Mouse (Mus musculus): ENCODE data around the gene Col6a2. TPM values are rescaled to one million over a fixed set of nuclear protein-coding genes. Genes with fewer than 3 reads are reported as not detected.

Col6a2 gene
- polyA plus RNA-seq, 1 experiment = 47.2 TPM

GRCm38 (mm10) chr10:76569996-76570685 lies 53.3 kb downstream of the Col6a2 start:
- no peaks in the 10 kb centered on the region for H3K4me1 ChIP-seq (replicated peaks; ENCODE audit: control insufficient read depth, insufficient read depth, low read length)
- no peaks in the 10 kb centered on the region for H3K27me3 ChIP-seq (ENCODE audit: control insufficient read depth, insufficient read depth, low read length)
- H3K27ac ChIP-seq (ENCODE audit: control insufficient read depth, insufficient read depth, low read length) = no peak overlapping the region
- H3K4me3 ChIP-seq (ENCODE audit: control insufficient read depth, insufficient read depth, low read length) = no peak overlapping the region
- no peaks in the 10 kb centered on the region for H3K36me3 ChIP-seq (ENCODE audit: control insufficient read depth, insufficient read depth, low read length)
- no peak for DNase-seq
- TF ChIP-seq CTCF (IDR thresholded peaks at IDR 0.05; ENCODE audit: borderline replicate concordance, control insufficient read depth, extremely low read depth, insufficient read depth, low read length, poor library complexity) = no peak
- no peak for TF ChIP-seq POLR2A (IDR thresholded peaks at IDR 0.05; ENCODE audit: control insufficient read depth, extremely low read depth, insufficient read depth, low read length, poor library complexity)
- WGBS = 94% methylated on average over 22 of the region's 22 CpGs

DNA sequence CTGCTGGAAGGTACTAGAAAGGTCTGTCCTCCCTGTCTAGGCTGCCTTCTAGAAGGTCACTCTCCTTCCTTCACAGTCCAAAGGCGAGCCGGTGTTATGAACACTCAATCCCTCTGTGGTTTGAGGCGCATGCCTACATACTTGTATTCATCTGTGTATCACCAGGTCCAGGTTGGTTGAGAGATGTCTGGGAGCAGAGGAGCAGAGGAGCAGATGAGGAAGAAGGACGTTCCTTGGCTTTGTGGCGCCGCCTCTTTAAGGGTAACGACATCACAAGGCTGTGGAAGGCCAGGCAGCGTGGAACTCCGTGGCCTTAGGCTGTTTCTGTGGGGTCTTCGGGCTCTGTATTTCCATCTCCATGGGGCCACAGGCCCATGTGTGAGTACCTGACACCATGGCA lies 61.5 kb downstream of the Col6a2 start, which contains the start of gene Spatc1l:
Spatc1l (plus strand) TSS at position 301 of the 400 bp plus-strand sequence.
- no peak for DNase-seq
- Histone ChIP-seq H3K4me3 (ENCODE audit: control insufficient read depth, insufficient read depth, low read length) (no peak within 1 kb of the TSS), H3K27me3 (ENCODE audit: control insufficient read depth, insufficient read depth, low read length) (no peaks in the 10 kb centered on the region), H3K36me3 (ENCODE audit: control insufficient read depth, insufficient read depth, low read length) (no peaks in the 10 kb centered on the region), H3K4me1 (replicated peaks; ENCODE audit: control insufficient read depth, insufficient read depth, low read length) (no peaks in the 10 kb centered on the region), H3K27ac (ENCODE audit: control insufficient read depth, insufficient read depth, low read length) (no peak within 1 kb of the TSS)
- 85% methylated on average over 10 of the region's 10 CpGs for WGBS
- TF ChIP-seq CTCF (IDR thresholded peaks at IDR 0.05; ENCODE audit: borderline replicate concordance, control insufficient read depth, extremely low read depth, insufficient read depth, low read length, poor library complexity) (no peak), POLR2A (IDR thresholded peaks at IDR 0.05; ENCODE audit: control insufficient read depth, extremely low read depth, insufficient read depth, low read length, poor library complexity) (no peak)

DNA sequence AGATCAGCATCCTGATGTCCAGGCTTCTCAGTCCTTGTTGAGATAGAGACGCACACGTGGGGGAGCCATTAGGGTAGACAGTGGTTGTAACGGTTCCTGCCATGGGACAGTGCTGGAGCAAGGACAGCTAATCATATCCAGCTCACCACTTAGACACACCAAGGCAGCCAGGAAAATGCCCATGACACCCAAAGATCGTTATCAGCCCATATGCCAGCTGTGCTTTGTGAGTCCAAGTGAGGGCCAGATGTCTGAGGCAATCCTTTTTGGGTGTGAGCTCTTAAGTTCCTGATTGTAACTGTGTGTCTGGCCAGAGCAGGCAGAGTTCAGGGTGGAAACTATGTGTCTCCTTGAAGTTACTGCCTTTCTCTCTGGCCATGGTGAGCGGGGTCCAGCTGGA lies 69.4 kb downstream of the Col6a2 start:
- no peaks in the 10 kb centered on the region for H3K27me3 ChIP-seq (ENCODE audit: control insufficient read depth, insufficient read depth, low read length)
- TF ChIP-seq CTCF (IDR thresholded peaks at IDR 0.05; ENCODE audit: borderline replicate concordance, control insufficient read depth, extremely low read depth, insufficient read depth, low read length, poor library complexity) (no peak), POLR2A (IDR thresholded peaks at IDR 0.05; ENCODE audit: control insufficient read depth, extremely low read depth, insufficient read depth, low read length, poor library complexity) (no peak)
- H3K36me3 ChIP-seq (ENCODE audit: control insufficient read depth, insufficient read depth, low read length) = 0 out of 2 replicates have a peak, but pooled peaks cover 7% of the 10 kb centered on the region
- no peak for DNase-seq
- no peak overlapping the region for H3K27ac ChIP-seq (ENCODE audit: control insufficient read depth, insufficient read depth, low read length)
- H3K4me1 ChIP-seq (replicated peaks; ENCODE audit: control insufficient read depth, insufficient read depth, low read length) = no peaks in the 10 kb centered on the region
- 93% methylated on average over 5 of the region's 5 CpGs for WGBS
- H3K4me3 ChIP-seq (ENCODE audit: control insufficient read depth, insufficient read depth, low read length) = no peak overlapping the region

DNA sequence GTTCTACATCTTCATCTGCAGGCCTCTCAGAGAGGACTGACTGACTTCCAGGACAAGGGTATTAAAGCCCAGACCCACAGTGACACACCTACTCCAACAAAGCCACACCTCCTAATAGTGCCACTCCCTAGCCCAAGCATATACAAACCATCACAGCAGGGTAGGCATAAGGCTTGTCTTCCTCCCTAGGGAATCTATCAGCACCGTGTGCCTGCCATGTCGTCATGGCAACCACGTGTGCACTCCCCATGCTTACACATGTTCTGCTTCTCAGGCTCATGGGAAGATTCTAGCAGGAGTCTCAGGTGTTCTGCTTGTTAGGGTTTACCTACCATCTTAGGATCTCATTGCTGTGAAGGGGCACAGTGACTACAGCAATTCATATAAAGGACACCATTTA lies 71.9 kb downstream of the Col6a2 start:
- DNase-seq = no peak
- Histone ChIP-seq H3K27me3 (ENCODE audit: control insufficient read depth, insufficient read depth, low read length) (no peaks in the 10 kb centered on the region), H3K4me3 (ENCODE audit: control insufficient read depth, insufficient read depth, low read length) (no peak overlapping the region), H3K36me3 (ENCODE audit: control insufficient read depth, insufficient read depth, low read length) (0 out of 2 replicates have a peak, but pooled peaks cover 7% of the 10 kb centered on the region), H3K27ac (ENCODE audit: control insufficient read depth, insufficient read depth, low read length) (no peak overlapping the region), H3K4me1 (replicated peaks; ENCODE audit: control insufficient read depth, insufficient read depth, low read length) (no peaks in the 10 kb centered on the region)
- TF ChIP-seq POLR2A (IDR thresholded peaks at IDR 0.05; ENCODE audit: control insufficient read depth, extremely low read depth, insufficient read depth, low read length, poor library complexity) (no peak), CTCF (IDR thresholded peaks at IDR 0.05; ENCODE audit: borderline replicate concordance, control insufficient read depth, extremely low read depth, insufficient read depth, low read length, poor library complexity) (no peak)
- WGBS = 95% methylated on average over 3 of the region's 3 CpGs

- H3K27ac ChIP-seq (ENCODE audit: control insufficient read depth, insufficient read depth, low read length) = no peak overlapping the region
- H3K4me3 ChIP-seq (ENCODE audit: control insufficient read depth, insufficient read depth, low read length) = no peak overlapping the region
- TF ChIP-seq POLR2A (IDR thresholded peaks at IDR 0.05; ENCODE audit: control insufficient read depth, extremely low read depth, insufficient read depth, low read length, poor library complexity) (no peak), CTCF (IDR thresholded peaks at IDR 0.05; ENCODE audit: borderline replicate concordance, control insufficient read depth, extremely low read depth, insufficient read depth, low read length, poor library complexity) (no peak)
- WGBS = 95% methylated on average over 5 of the region's 5 CpGs
- no peaks in the 10 kb centered on the region for H3K27me3 ChIP-seq (ENCODE audit: control insufficient read depth, insufficient read depth, low read length)
- 0 out of 2 replicates have a peak, but pooled peaks cover 7% of the 10 kb centered on the region for H3K36me3 ChIP-seq (ENCODE audit: control insufficient read depth, insufficient read depth, low read length)
- no peak for DNase-seq
- no peaks in the 10 kb centered on the region for H3K4me1 ChIP-seq (replicated peaks; ENCODE audit: control insufficient read depth, insufficient read depth, low read length)
Observed at GRCm38 (mm10) chr10:76550458-76550857, 73.0 kb downstream of the Col6a2 start.

- Histone ChIP-seq H3K4me1 (replicated peaks; ENCODE audit: control insufficient read depth, insufficient read depth, low read length) (no peaks in the 10 kb centered on the region), H3K36me3 (ENCODE audit: control insufficient read depth, insufficient read depth, low read length) (0 out of 2 replicates have a peak, but pooled peaks cover 3% of the 10 kb centered on the region), H3K27ac (ENCODE audit: control insufficient read depth, insufficient read depth, low read length) (no peak overlapping the region)
Observed at GRCm38 (mm10) chr10:76548218-76548617, 75.2 kb downstream of the Col6a2 start.

More at GRCm38 (mm10) chr10:76548218-76548617, 75.2 kb downstream of the Col6a2 start:
- Histone ChIP-seq H3K27me3 (ENCODE audit: control insufficient read depth, insufficient read depth, low read length) (no peaks in the 10 kb centered on the region), H3K4me3 (ENCODE audit: control insufficient read depth, insufficient read depth, low read length) (no peak overlapping the region)
- 96% methylated on average over 8 of the region's 8 CpGs for WGBS
- no peak for TF ChIP-seq CTCF (IDR thresholded peaks at IDR 0.05; ENCODE audit: borderline replicate concordance, control insufficient read depth, extremely low read depth, insufficient read depth, low read length, poor library complexity)
- no peak for TF ChIP-seq POLR2A (IDR thresholded peaks at IDR 0.05; ENCODE audit: control insufficient read depth, extremely low read depth, insufficient read depth, low read length, poor library complexity)
- DNase-seq = no peak
